Mouse (Mus musculus) mouse trophoblast stem cell (cell line): ENCODE data around the gene Pcdh20.

Experiments used
- in situ Hi-C, 2 experiments: fragments of 300-500 bp; cut with MseI, MboI; formaldehyde crosslinking; loops; 2 replicates in 1 of 2; 3 replicates in 1 of 2; pipeline ENCODE4 v1.15.1; 2025

Gene Pcdh20

GRCm38 (mm10) chr14:88470495-88471434 lies at the start of gene Pcdh20:
Pcdh20 (minus strand) TSS chr14:88471396.
- in situ Hi-C loops, result loop anchor here in 1 of 2 experiments (25.0 kb wide), 1 partner anchor 1008 kb away; no protein-coding TSS in a partner anchor

GRCm38 (mm10) chr14:88479909-88480308 lies 8.7 kb upstream of the Pcdh20 start:
- in situ Hi-C loops, result no loop called here

DNA sequence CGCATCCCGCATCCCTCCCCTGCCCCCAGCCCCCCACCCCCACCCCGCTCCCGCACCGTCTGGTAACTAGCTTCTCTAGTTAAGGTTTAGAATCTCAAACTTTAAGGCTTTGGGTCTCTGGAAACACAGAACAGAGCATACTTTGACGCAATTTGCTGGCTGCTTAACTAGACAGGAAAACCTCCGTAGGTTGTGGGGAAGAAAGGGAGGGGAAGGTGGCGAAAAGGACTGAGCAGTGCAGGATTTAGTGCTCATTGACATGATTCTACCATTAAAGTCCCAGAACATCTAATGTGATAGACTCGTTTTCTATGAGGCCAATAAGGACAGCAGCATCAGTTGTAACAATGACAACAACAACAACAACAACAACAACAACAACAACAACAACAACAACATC lies 1.2 kb downstream of the Pcdh20 start:
- in situ Hi-C loops, result loop anchor here in 1 of 2 experiments (25.0 kb wide), 1 partner anchor 1008 kb away; no protein-coding TSS in a partner anchor

DNA sequence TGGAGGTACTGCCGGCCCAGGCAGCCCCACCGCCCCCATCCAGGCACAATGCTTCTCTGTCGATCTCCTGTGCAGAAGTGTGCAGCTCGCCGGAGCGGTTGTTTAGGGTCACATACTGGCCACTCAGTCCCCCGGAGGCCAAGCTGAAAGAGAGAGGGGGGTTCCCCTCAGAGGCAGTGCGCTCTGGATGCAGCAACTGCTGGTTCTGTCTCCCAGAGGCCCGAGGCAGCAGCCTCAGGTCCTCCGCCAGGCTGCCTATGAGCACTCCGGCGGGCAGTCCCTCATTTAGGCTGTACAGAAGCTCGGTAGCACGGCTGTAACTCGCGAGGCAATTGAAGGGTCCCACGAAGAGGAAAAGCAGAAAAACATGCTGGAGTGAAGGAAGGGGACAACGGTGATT lies 1.8 kb downstream of the Pcdh20 start:
- in situ Hi-C loops, result loop anchor here in 1 of 2 experiments (25.0 kb wide), 1 partner anchor 1007 kb away; no protein-coding TSS in a partner anchor

DNA sequence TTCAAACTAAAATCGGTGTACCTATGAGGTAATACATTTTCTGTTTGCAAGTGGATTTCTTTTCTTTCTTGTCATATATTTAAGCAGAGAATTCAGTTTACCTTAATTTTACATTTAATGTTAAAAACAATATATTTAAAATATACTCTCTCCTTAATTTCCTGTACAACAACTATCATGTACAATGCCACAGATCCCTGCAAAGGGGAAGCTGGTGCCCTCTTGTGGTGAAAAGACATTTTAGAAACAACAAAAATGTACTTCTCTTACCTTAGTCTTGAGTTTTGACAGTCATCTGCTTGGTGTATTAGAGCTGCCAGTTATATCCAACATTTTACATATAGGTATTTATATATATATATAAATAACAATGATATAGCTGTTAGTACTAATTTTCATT lies 4.8 kb downstream of the Pcdh20 start:
- in situ Hi-C loops, result loop anchor here in 1 of 2 experiments (25.0 kb wide), 1 partner anchor 1004 kb away; no protein-coding TSS in a partner anchor

DNA sequence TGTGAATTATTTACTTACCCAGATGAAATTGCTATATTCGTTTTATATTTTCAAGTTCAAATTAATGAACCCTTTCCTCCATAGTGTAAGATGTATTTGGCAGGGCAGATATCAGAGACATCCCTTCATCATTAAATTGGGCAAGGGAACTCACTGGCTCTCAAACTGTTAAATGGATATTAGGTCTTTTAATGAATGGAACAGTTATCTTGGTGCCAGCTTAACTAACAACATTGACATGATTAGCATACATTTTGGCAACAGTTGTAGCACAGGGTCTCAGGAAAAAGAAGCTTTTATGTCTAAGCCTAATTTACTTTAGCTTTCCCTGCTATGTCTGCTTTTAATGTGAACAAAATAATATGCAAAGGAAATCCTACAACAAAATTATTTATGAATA lies 6.8 kb downstream of the Pcdh20 start:
- in situ Hi-C loops, result loop anchor here in 1 of 2 experiments (25.0 kb wide), 1 partner anchor 1002 kb away; no protein-coding TSS in a partner anchor

- in situ Hi-C loops, result loop anchor here in 1 of 2 experiments (25.0 kb wide), 1 partner anchor 1001 kb away; no protein-coding TSS in a partner anchor
Measured at GRCm38 (mm10) chr14:88463357-88463756, 7.8 kb downstream of the Pcdh20 start.

- in situ Hi-C loops, result loop anchor here in 1 of 2 experiments (25.0 kb wide), 1 partner anchor 1001 kb away; no protein-coding TSS in a partner anchor
Measured at GRCm38 (mm10) chr14:88462944-88463343, 8.3 kb downstream of the Pcdh20 start.

- in situ Hi-C loops, result loop anchor here in 1 of 2 experiments (25.0 kb wide), 1 partner anchor 998 kb away; no protein-coding TSS in a partner anchor
Measured at GRCm38 (mm10) chr14:88460705-88461104, 10.5 kb downstream of the Pcdh20 start.

DNA sequence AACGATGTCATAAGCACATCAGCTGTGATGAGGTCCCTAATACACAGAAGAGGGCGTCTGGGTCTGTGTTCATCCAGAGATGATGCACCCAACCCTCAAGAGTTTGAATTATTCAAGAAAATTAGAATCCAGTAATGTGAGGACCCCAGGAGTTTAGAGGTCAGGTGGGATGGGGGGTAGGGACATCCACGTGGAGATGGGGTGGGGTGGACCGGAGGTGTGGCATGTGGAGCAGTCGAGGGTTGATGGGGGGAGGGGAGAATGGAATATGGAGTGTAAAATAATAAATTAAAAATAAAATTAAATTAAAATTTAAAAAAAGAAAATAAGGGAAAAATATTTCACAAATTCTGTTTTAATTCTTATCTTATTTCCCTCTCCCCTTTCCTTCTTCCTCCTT lies 27.9 kb downstream of the Pcdh20 start:
- in situ Hi-C loops, result no loop called here

DNA sequence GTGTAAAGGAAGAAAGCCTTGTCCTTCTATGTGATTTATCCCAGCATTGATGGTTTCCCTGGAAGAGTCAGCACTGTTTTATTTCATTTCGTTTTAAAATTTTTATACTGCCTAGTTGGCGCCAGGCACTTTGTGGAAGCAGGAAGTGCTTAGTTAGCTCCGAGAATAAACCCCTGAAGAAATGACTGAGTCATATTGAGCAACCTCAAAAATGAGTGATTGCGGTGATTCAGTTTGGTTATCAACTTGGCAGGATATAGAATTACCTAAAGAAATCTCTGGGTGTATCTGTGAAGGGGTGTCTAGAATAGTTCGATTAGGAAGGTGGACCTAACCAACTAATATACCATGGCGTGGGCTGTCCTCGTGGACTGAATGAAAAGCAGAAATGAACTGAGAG lies 41.8 kb downstream of the Pcdh20 start:
- in situ Hi-C loops, result no loop called here

DNA sequence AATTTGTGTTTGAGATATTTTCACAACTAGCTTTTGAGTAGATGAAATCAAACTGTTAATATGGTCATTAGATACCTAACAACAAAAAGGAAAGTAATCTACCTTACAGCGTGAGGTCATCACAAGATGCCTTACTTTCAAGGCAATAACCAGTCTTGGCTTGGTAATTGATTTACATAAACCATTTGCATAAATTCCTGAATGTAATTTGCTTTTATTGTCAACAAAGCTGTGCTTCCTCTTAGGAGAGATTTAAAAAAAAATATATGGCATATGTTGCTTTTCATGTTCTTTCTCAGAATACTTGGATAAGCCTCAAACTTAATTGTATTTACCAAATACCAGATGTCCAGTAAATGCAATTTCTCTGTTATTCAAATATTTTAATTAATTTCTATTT lies 43.8 kb downstream of the Pcdh20 start:
- in situ Hi-C loops, result no loop called here
